Comparison of ENCODE assay signal across 15 mouse cellular contexts in genomic region chr7:134163751-134164150, GRCm38 (mm10).
"Had no signal": no experiment of that assay in that cellular context is flagged by ENCODE, and none has a peak within 500 bp of the region (broad histone marks: within the 10 kb centered on the region; RNA-seq: fewer than 3 reads in every experiment).

No protein-coding gene starts in this region.

- DNase-seq: kidney, adult 8-10 months; liver, embryonic 13.5 days; lung, adult 2 months; lung, postnatal 14 days; lung, postnatal 4 days; retina, postnatal 1 day; right cerebral cortex, postnatal 25 days; spleen, adult 18-20 months; thymus, postnatal 25 days had no signal

- ATAC-seq: midbrain, embryonic 15.5 days had no signal

- H3K27ac ChIP-seq: kidney, embryonic 15.5 days; liver, embryonic 13.5 days; midbrain, embryonic 12.5 days; midbrain, embryonic 15.5 days; neural tube, embryonic 13.5 days; stomach, embryonic 15.5 days had no signal

- H3K4me2 ChIP-seq: kidney, embryonic 15.5 days; liver, embryonic 13.5 days; midbrain, embryonic 12.5 days; midbrain, embryonic 15.5 days; neural tube, embryonic 13.5 days; stomach, embryonic 15.5 days had no signal

- H3K27me3 ChIP-seq: kidney, embryonic 15.5 days; liver, embryonic 13.5 days; midbrain, embryonic 12.5 days; midbrain, embryonic 15.5 days; neural tube, embryonic 13.5 days; stomach, embryonic 15.5 days had no signal

- H3K4me3 ChIP-seq: kidney, embryonic 15.5 days; liver, embryonic 13.5 days; midbrain, embryonic 12.5 days; midbrain, embryonic 15.5 days; myocyte; neural tube, embryonic 13.5 days; stomach, embryonic 15.5 days had no signal

- H3K4me1 ChIP-seq: liver, embryonic 13.5 days; midbrain, embryonic 12.5 days; midbrain, embryonic 15.5 days; stomach, embryonic 15.5 days had no signal

- H3K9ac ChIP-seq: kidney, embryonic 15.5 days; liver, embryonic 13.5 days; midbrain, embryonic 12.5 days; midbrain, embryonic 15.5 days; neural tube, embryonic 13.5 days; stomach, embryonic 15.5 days had no signal

- H3K36me3 ChIP-seq: kidney, embryonic 15.5 days; liver, embryonic 13.5 days; midbrain, embryonic 12.5 days; midbrain, embryonic 15.5 days; neural tube, embryonic 13.5 days; stomach, embryonic 15.5 days had no signal

- H3K9me3 ChIP-seq: kidney, embryonic 15.5 days; liver, embryonic 13.5 days; midbrain, embryonic 12.5 days; midbrain, embryonic 15.5 days; neural tube, embryonic 13.5 days; stomach, embryonic 15.5 days had no signal
